Mouse (Mus musculus): ENCODE measurements around the gene Arsb.

- TF ChIP-seq POLR2A (IDR thresholded peaks at IDR 0.05; ENCODE audit: insufficient read depth, low read depth, low read length) (no peak), CTCF (IDR thresholded peaks at IDR 0.05; ENCODE audit: insufficient read depth, low read depth, low read length) (no peak)
These were observed 122.7 kb downstream of the Arsb start for GRCm38 (mm10) chr13:93894105-93894504.
